In the genomic region with DNA sequence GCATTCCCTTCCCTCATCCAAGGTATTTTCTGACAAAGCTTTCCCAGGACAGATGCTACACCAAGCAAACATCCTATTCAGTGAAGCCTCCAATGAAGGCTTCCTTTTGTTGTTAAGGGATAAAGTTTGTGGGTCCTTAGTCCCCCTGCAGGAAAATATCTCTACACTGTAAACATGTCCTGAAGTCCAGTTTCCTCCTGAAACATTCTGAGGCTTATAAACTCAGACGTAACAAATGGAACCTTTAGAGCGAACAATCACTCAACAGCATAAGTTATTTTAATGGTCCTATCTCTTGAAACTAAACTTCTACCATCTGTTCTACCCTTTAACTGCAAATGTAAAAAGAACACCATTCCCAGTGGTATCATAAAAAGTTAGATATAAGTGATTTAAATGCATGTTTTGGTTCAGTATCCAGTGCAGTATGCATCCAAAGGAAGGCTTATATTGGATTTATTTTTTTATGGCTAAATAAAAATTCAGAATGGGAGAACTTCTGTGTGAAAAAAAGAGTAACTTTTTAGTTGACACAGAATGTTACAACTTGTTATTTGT, we compare ENCODE assay signal across 24 mouse cellular contexts.
DNase-seq lines count a peak whose midpoint lies in the region; ATAC-seq and TF ChIP-seq lines count a peak whose summit lies in the region.
"Had no signal": no experiment of that assay in that cellular context is flagged by ENCODE, and none has a peak within 500 bp of the region (broad histone marks: within the 10 kb centered on the region; RNA-seq: fewer than 3 reads in every experiment).

No protein-coding gene starts in this region.

- no peak overlapping the region for H3K4me3 ChIP-seq in kidney, embryonic 14.5 days (ENCODE audit: low read length)
- H3K4me3 ChIP-seq in kidney, embryonic 16.5 days (ENCODE audit: low read length) = no peak overlapping the region
- no peak overlapping the region for H3K4me3 ChIP-seq in limb, embryonic 14.5 days (replicated peaks; ENCODE audit: low read length)
- no peak overlapping the region for H3K4me3 ChIP-seq in limb, embryonic 10.5 days
- H3K4me3 ChIP-seq: embryonic facial prominence, embryonic 10.5 days; embryonic facial prominence, embryonic 12.5 days; forebrain, embryonic 13.5 days; forebrain, embryonic 15.5 days had no signal

- no peaks in the 10 kb centered on the region for H3K9me3 ChIP-seq in kidney, embryonic 14.5 days (ENCODE audit: control insufficient read depth, low read length)
- H3K9me3 ChIP-seq in kidney, embryonic 16.5 days (ENCODE audit: low read length) = no peaks in the 10 kb centered on the region
- H3K9me3 ChIP-seq in limb, embryonic 14.5 days (ENCODE audit: control insufficient read depth, low read length) = no peaks in the 10 kb centered on the region
- H3K9me3 ChIP-seq in limb, embryonic 10.5 days (replicated peaks) = no peaks in the 10 kb centered on the region
- H3K9me3 ChIP-seq: embryonic facial prominence, embryonic 10.5 days; embryonic facial prominence, embryonic 12.5 days; forebrain, embryonic 13.5 days; forebrain, embryonic 15.5 days; G1E had no signal

- no peak for TF ChIP-seq POLR2A in limb, embryonic 14.5 days (IDR thresholded peaks at IDR 0.05; ENCODE audit: borderline replicate concordance, extremely low read depth, insufficient read depth, insufficient read length)

- H3K4me2 ChIP-seq in kidney, embryonic 14.5 days (replicated peaks; ENCODE audit: low read depth, low read length) = no peak overlapping the region
- no peak overlapping the region for H3K4me2 ChIP-seq in kidney, embryonic 16.5 days (replicated peaks; ENCODE audit: low read depth, low read length)
- no peak overlapping the region for H3K4me2 ChIP-seq in limb, embryonic 14.5 days (replicated peaks; ENCODE audit: low read depth, low read length, severe bottlenecking)
- H3K4me2 ChIP-seq: embryonic facial prominence, embryonic 12.5 days; forebrain, embryonic 13.5 days; forebrain, embryonic 15.5 days had no signal

- DNase-seq in kidney, adult 8-10 months = no peak
- no peak for DNase-seq in kidney, adult 11 months
- peak; percentile 41 for DNase-seq in limb, embryonic 14.5 days (ENCODE audit: low spot score)
- no peak for DNase-seq in limb, embryonic 10.5 days (ENCODE audit: low spot score)
- DNase-seq: adrenal gland, adult 8-10 months; adrenal gland, postnatal 14 days; adrenal gland, postnatal 36 days; B cell, adult 2 months; cerebellum, adult 11-12 months; cerebellum, adult 2 months; cerebellum, adult 9-10 months; cerebellum, postnatal 10 days; cerebellum, postnatal 25 days had no signal

- no peaks in the 10 kb centered on the region for H3K27me3 ChIP-seq in kidney, embryonic 14.5 days (ENCODE audit: control insufficient read depth, insufficient read depth, low read length)
- H3K27me3 ChIP-seq in kidney, embryonic 16.5 days (ENCODE audit: insufficient read depth, low read length) = no peaks in the 10 kb centered on the region
- no peaks in the 10 kb centered on the region for H3K27me3 ChIP-seq in limb, embryonic 14.5 days (ENCODE audit: control insufficient read depth, insufficient read depth, low read length)
- no peaks in the 10 kb centered on the region for H3K27me3 ChIP-seq in limb, embryonic 10.5 days (ENCODE audit: low read depth, poor library complexity, severe bottlenecking)
- H3K27me3 ChIP-seq: CH12.LX; embryonic facial prominence, embryonic 12.5 days; forebrain, embryonic 13.5 days; forebrain, embryonic 15.5 days had no signal

- no peak overlapping the region; the same call in 1 of the 2 replicates for H3K27ac ChIP-seq in kidney, embryonic 14.5 days (ENCODE audit: low read depth, low read length)
- peak overlapping the region; percentile 77 for H3K27ac ChIP-seq in kidney, embryonic 16.5 days (ENCODE audit: low read length)
- no peak overlapping the region for H3K27ac ChIP-seq in limb, embryonic 14.5 days (replicated peaks; ENCODE audit: low read depth, low read length)
- no peak overlapping the region for H3K27ac ChIP-seq in limb, embryonic 10.5 days
- H3K27ac ChIP-seq: embryonic facial prominence, embryonic 10.5 days; embryonic facial prominence, embryonic 12.5 days; forebrain, embryonic 13.5 days; forebrain, embryonic 15.5 days had no signal

- H3K36me3 ChIP-seq in kidney, embryonic 14.5 days (ENCODE audit: control insufficient read depth, insufficient read depth, low read length) = no peaks in the 10 kb centered on the region
- H3K36me3 ChIP-seq in kidney, embryonic 16.5 days (ENCODE audit: insufficient read depth, low read length) = no peaks in the 10 kb centered on the region
- H3K36me3 ChIP-seq in limb, embryonic 14.5 days (ENCODE audit: control insufficient read depth, insufficient read depth, low read length) = no peaks in the 10 kb centered on the region
- no peaks in the 10 kb centered on the region for H3K36me3 ChIP-seq in limb, embryonic 10.5 days
- H3K36me3 ChIP-seq: embryonic facial prominence, embryonic 10.5 days; embryonic facial prominence, embryonic 12.5 days; forebrain, embryonic 15.5 days; G1E had no signal

- 55% methylated on average over 2 of the region's 2 CpGs for WGBS in kidney, embryonic 14.5 days
- WGBS in kidney, embryonic 16.5 days = 68% methylated on average over 2 of the region's 2 CpGs
- 51% methylated on average over 2 of the region's 2 CpGs for WGBS in limb, embryonic 14.5 days
- 84% methylated on average over 2 of the region's 2 CpGs for WGBS in limb, embryonic 10.5 days

- H3K4me1 ChIP-seq in kidney, embryonic 14.5 days (ENCODE audit: control insufficient read depth, insufficient read depth, low read length) = no peaks in the 10 kb centered on the region
- peaks cover 3% of the 10 kb centered on the region; the same call in 1 of the 2 replicates for H3K4me1 ChIP-seq in kidney, embryonic 16.5 days (ENCODE audit: insufficient read depth, low read length)
- 0 out of 2 replicates have a peak, but pooled peaks cover 2% of the 10 kb centered on the region for H3K4me1 ChIP-seq in limb, embryonic 14.5 days (ENCODE audit: control insufficient read depth, insufficient read depth, low read length)
- peaks cover 6% of the 10 kb centered on the region; the same call in 1 of the 2 replicates for H3K4me1 ChIP-seq in limb, embryonic 10.5 days
- H3K4me1 ChIP-seq: embryonic facial prominence, embryonic 10.5 days; embryonic facial prominence, embryonic 12.5 days; forebrain, embryonic 13.5 days; forebrain, embryonic 15.5 days had no signal

- H3K9ac ChIP-seq in kidney, embryonic 14.5 days (ENCODE audit: low read depth, low read length) = no peak overlapping the region
- H3K9ac ChIP-seq in kidney, embryonic 16.5 days (replicated peaks; ENCODE audit: low read length) = no peak overlapping the region
- H3K9ac ChIP-seq in limb, embryonic 14.5 days (ENCODE audit: low read depth, low read length, severe bottlenecking) = no peak overlapping the region
- H3K9ac ChIP-seq: embryonic facial prominence, embryonic 12.5 days; forebrain, embryonic 13.5 days; forebrain, embryonic 15.5 days had no signal

- peak; percentile 73; the same call in 1 of the 2 replicates for ATAC-seq in kidney, embryonic 14.5 days (ENCODE audit: low FRiP score, low TSS enrichment)
- peak; percentile 59; the same call in 1 of the 2 replicates for ATAC-seq in kidney, embryonic 16.5 days (ENCODE audit: low FRiP score, low TSS enrichment)
- ATAC-seq in limb, embryonic 14.5 days (ENCODE audit: low FRiP score, low read depth) = no peak
- ATAC-seq: activated CD4-positive, CD25-positive, alpha-beta regulatory T cell, adult 4 months; CD4-positive, CD25-positive, alpha-beta regulatory T cell, adult 4 months; forebrain, embryonic 13.5 days; forebrain, embryonic 15.5 days; Patski had no signal
